Mouse (Mus musculus): Measurements from ENCODE around the gene Gm10330. TPM values are rescaled to one million over a fixed set of nuclear protein-coding genes. Genes with fewer than 3 reads are reported as not detected.

Gene Gm10330
- not detected in 2 replicates for total RNA-seq (2023)

GRCm38 (mm10) chr12:23780165-23780564 lies at the start of gene Gm10330:
Gene Gm10330, minus strand, starts transcription at chr12:23780265.

